Mouse (Mus musculus) macrophage (primary cell): ENCODE measurements around the gene Tmem192. TPM values are rescaled to one million over a fixed set of nuclear protein-coding genes. Genes with fewer than 3 reads are reported as not detected.

Experiments used
- polyA plus RNA-seq: library from polyadenylated mRNA; stranded (reverse); fragments of 250-400 nt; gene quantifications from 3 replicates; pipeline ENCODE4 v1.2.4, GENCODE M21; 2018; ENCODE audit warnings: inconsistent platforms

The Tmem192 gene
- polyA plus RNA-seq, 1 experiment from 2014 or later = 115 TPM

Other genes with a start within 250 kb of the Tmem192 start
- 97.8 to 248 TPM (median 162 TPM) in 3 replicates for gene Msmo1, start 213.4 kb upstream of the Tmem192 start, polyA plus RNA-seq
- 7.7 to 17.3 TPM (median 9.3 TPM) in 3 replicates for gene Klhl2, start 97.2 kb upstream of the Tmem192 start, polyA plus RNA-seq
- gene Trim75, start 40.6 kb downstream of the Tmem192 start, polyA plus RNA-seq = not detected in 3 replicates
- not detected in 3 replicates for gene Trim61, start 71.3 kb downstream of the Tmem192 start, polyA plus RNA-seq
- not detected in 3 replicates for gene Trim60, start 71.4 kb downstream of the Tmem192 start, polyA plus RNA-seq
- gene Apela, start 90.2 kb downstream of the Tmem192 start, polyA plus RNA-seq = not detected in 3 replicates
- not detected in 3 replicates for gene Gm10663, start 127.8 kb downstream of the Tmem192 start, polyA plus RNA-seq
- not detected in 3 replicates for gene BC030870, start 182.4 kb downstream of the Tmem192 start, polyA plus RNA-seq